Mouse (Mus musculus): ENCODE measurements around the gene Fam217b. TPM values are rescaled to one million over a fixed set of nuclear protein-coding genes. Genes with fewer than 3 reads are reported as not detected.

The Fam217b gene
- polyA plus RNA-seq (2015; fragmentation: Nextera tagmentation; extraction: Ambion mirVana), result 1.1 and 1.5 TPM in 2 replicates

- DNase-seq (ENCODE audit: low spot score), result no peak
These were observed at the start of gene Fam217b, which contains the start of gene Ppp1r3d for GRCm38 (mm10) chr2:178414261-178415149. Gene Fam217b, plus strand, starts transcription at chr2:178414524. Gene Ppp1r3d, minus strand, starts transcription at chr2:178414472.

- no peak for DNase-seq (ENCODE audit: low spot score)
These were observed 7.1 kb upstream of the Fam217b start, which contains the start of gene Sycp2 for GRCm38 (mm10) chr2:178407053-178407815. Gene Sycp2, minus strand, starts transcription at chr2:178407685.

GRCm38 (mm10) chr2:178409024-178409423, 5.3 kb upstream of the Fam217b start:
- no peak for DNase-seq (ENCODE audit: low spot score)

GRCm38 (mm10) chr2:178410286-178410685, 4.0 kb upstream of the Fam217b start:
- no peak for DNase-seq (ENCODE audit: low spot score)

- no peak for DNase-seq (ENCODE audit: low spot score)
These were observed 1.7 kb upstream of the Fam217b start for GRCm38 (mm10) chr2:178412598-178412997.

- DNase-seq (ENCODE audit: low spot score), result no peak
These were observed 1.2 kb upstream of the Fam217b start for GRCm38 (mm10) chr2:178413081-178413480.

GRCm38 (mm10) chr2:178413481-178414260, 653 bp upstream of the Fam217b start:
- no peak for DNase-seq (ENCODE audit: low spot score)

GRCm38 (mm10) chr2:178415150-178415448, 775 bp downstream of the Fam217b start:
- no peak for DNase-seq (ENCODE audit: low spot score)

GRCm38 (mm10) chr2:178416427-178416826, 2.1 kb downstream of the Fam217b start:
- no peak for DNase-seq (ENCODE audit: low spot score)

GRCm38 (mm10) chr2:178416970-178417369, 2.6 kb downstream of the Fam217b start:
- DNase-seq (ENCODE audit: low spot score), result no peak

GRCm38 (mm10) chr2:178420576-178420975, 6.3 kb downstream of the Fam217b start:
- no peak for DNase-seq (ENCODE audit: low spot score)

- no peak for DNase-seq (ENCODE audit: low spot score)
These were observed 7.3 kb downstream of the Fam217b start for GRCm38 (mm10) chr2:178421603-178422002.

- no peak for DNase-seq (ENCODE audit: low spot score)
These were observed 7.9 kb downstream of the Fam217b start for GRCm38 (mm10) chr2:178422186-178422585.

- DNase-seq (ENCODE audit: low spot score), result no peak
These were observed 8.9 kb downstream of the Fam217b start for GRCm38 (mm10) chr2:178423223-178423622.

- DNase-seq (ENCODE audit: low spot score), result no peak
These were observed 11.9 kb downstream of the Fam217b start for GRCm38 (mm10) chr2:178426229-178426628.

- no peak for DNase-seq (ENCODE audit: low spot score)
These were observed 12.9 kb downstream of the Fam217b start for GRCm38 (mm10) chr2:178427181-178427580.

GRCm38 (mm10) chr2:178428183-178428582, 13.9 kb downstream of the Fam217b start:
- DNase-seq (ENCODE audit: low spot score), result no peak

GRCm38 (mm10) chr2:178428676-178429075, 14.4 kb downstream of the Fam217b start:
- no peak for DNase-seq (ENCODE audit: low spot score)

GRCm38 (mm10) chr2:178429426-178429825, 15.1 kb downstream of the Fam217b start:
- DNase-seq (ENCODE audit: low spot score), result no peak

- DNase-seq (ENCODE audit: low spot score), result no peak
These were observed 15.9 kb downstream of the Fam217b start, which contains the start of gene Cdh26 for GRCm38 (mm10) chr2:178430231-178430630. Gene Cdh26, plus strand, starts transcription at chr2:178430531.

- no peak for DNase-seq (ENCODE audit: low spot score)
These were observed 19.2 kb downstream of the Fam217b start for GRCm38 (mm10) chr2:178433495-178433894.

All from thymus, postnatal 0 days (tissue).